In genomic region chr6:86694465-86694864, GRCm38 (mm10) we compare ENCODE assay signal across 8 mouse cellular contexts. TPM values are rescaled to one million over a fixed set of nuclear protein-coding genes. Genes with fewer than 3 reads are reported as not detected.
DNase-seq lines count a peak whose midpoint lies in the region; ATAC-seq and TF ChIP-seq lines count a peak whose summit lies in the region.

No protein-coding gene starts in this region.

- no peak overlapping the region for H3K27ac ChIP-seq in heart, embryonic 16.5 days (ENCODE audit: low read length)
- H3K27ac ChIP-seq in stomach, postnatal 0 days (replicated peaks), result no peak overlapping the region

- peaks cover 18% of the 10 kb centered on the region for H3K36me3 ChIP-seq in heart, embryonic 16.5 days (ENCODE audit: control insufficient read depth, insufficient read depth)
- peaks cover 15% of the 10 kb centered on the region for H3K36me3 ChIP-seq in stomach, postnatal 0 days (ENCODE audit: control insufficient read depth, insufficient read depth, low read length)

- H3K4me2 ChIP-seq in heart, embryonic 16.5 days (ENCODE audit: low read depth, low read length), result no peak overlapping the region
- H3K4me2 ChIP-seq in stomach, postnatal 0 days (replicated peaks; ENCODE audit: low read depth), result no peak overlapping the region

- no peaks in the 10 kb centered on the region for H3K27me3 ChIP-seq in heart, embryonic 16.5 days (ENCODE audit: control insufficient read depth, insufficient read depth, low read length)
- H3K27me3 ChIP-seq in stomach, postnatal 0 days (ENCODE audit: control insufficient read depth, insufficient read depth, low read length), result no peaks in the 10 kb centered on the region

- H3K9me3 ChIP-seq in heart, embryonic 16.5 days (replicated peaks; ENCODE audit: control insufficient read depth, low read length), result no peaks in the 10 kb centered on the region
- no peaks in the 10 kb centered on the region for H3K9me3 ChIP-seq in stomach, postnatal 0 days (ENCODE audit: control insufficient read depth, low read length)

- no peak overlapping the region for H3K4me3 ChIP-seq in heart, embryonic 16.5 days (ENCODE audit: low read length)
- no peak overlapping the region for H3K4me3 ChIP-seq in stomach, postnatal 0 days (ENCODE audit: low read depth, low read length)

- H3K4me1 ChIP-seq in heart, embryonic 16.5 days (ENCODE audit: control insufficient read depth, insufficient read depth, low read length), result no peaks in the 10 kb centered on the region
- no peaks in the 10 kb centered on the region for H3K4me1 ChIP-seq in stomach, postnatal 0 days (replicated peaks; ENCODE audit: control insufficient read depth, insufficient read depth)

- no peak for DNase-seq in heart, adult 11 months
- DNase-seq in A20 (ENCODE audit: low read depth, low spot score) (peak; percentile 72), WW6 (ENCODE audit: low read depth, low spot score) (peak; percentile 33)
- DNase-seq in cerebellum, postnatal 25 days, result peak; percentile 47 to 68
- DNase-seq in kidney, adult 9 months, result peak; percentile 67
- DNase-seq in lung, postnatal 25 days (ENCODE audit: low spot score), result peak; percentile 49
- peak; percentile 67 for DNase-seq in stomach, postnatal 0 days (ENCODE audit: low spot score)

- TF ChIP-seq EP300 in stomach, postnatal 0 days (optimal IDR thresholded peaks at IDR 0.05), result no peak

- peak; percentile 84 for TF ChIP-seq CTCF in stomach, postnatal 0 days (IDR thresholded peaks at IDR 0.05; ENCODE audit: low read depth)

- no peak overlapping the region for H3K9ac ChIP-seq in heart, embryonic 16.5 days (ENCODE audit: low read length)
- no peak overlapping the region for H3K9ac ChIP-seq in stomach, postnatal 0 days (ENCODE audit: low read length)

- 0 out of 2 replicates have a peak, but pooled peaks have one; percentile 4 for ATAC-seq in heart, embryonic 16.5 days (replicated peaks; ENCODE audit: extremely low read depth, insufficient read depth, low FRiP score)
- ATAC-seq in stomach, postnatal 0 days (ENCODE audit: low FRiP score, low TSS enrichment), result no peak

RNA-seq across cellular contexts. Expression of gene Snrnp27, which starts 10.1 kb away (rescaled TPM):
- 61.1 and 81.8 TPM in 2 replicates for polyA plus RNA-seq in heart, embryonic 16.5 days (2015; fragmentation: Nextera tagmentation; extraction: Ambion mirVana)
- 82.7 and 90.8 TPM in 2 replicates for polyA plus RNA-seq in stomach, postnatal 0 days (2015; fragmentation: Nextera tagmentation; extraction: Ambion mirVana)

RNA-seq across cellular contexts. Expression of gene Mxd1, which starts 25.5 kb away (rescaled TPM):
- 8.8 and 9.4 TPM in 2 replicates for polyA plus RNA-seq in heart, embryonic 16.5 days (2015; fragmentation: Nextera tagmentation; extraction: Ambion mirVana)
- polyA plus RNA-seq in stomach, postnatal 0 days (2015; fragmentation: Nextera tagmentation; extraction: Ambion mirVana), result 24.4 and 27.3 TPM in 2 replicates

RNA-seq across cellular contexts. Expression of gene Gmcl1, which starts 38.7 kb away (rescaled TPM):
- polyA plus RNA-seq in heart, embryonic 16.5 days (2015; fragmentation: Nextera tagmentation; extraction: Ambion mirVana), result 14.8 and 17.3 TPM in 2 replicates
- 11.6 and 14.0 TPM in 2 replicates for polyA plus RNA-seq in stomach, postnatal 0 days (2015; fragmentation: Nextera tagmentation; extraction: Ambion mirVana)
